Mouse (Mus musculus) frontal cortex, adult (tissue): ENCODE data around the gene Dcun1d3.

ENCODE experiments used
- ATAC-seq: cut with Nextera tagmentation; 2 replicates; pipeline ENCODE4 v1.9.2; 2017; ENCODE audit warnings: mild to moderate bottlenecking, moderate library complexity, mixed read lengths; ENCODE audit not compliant: low TSS enrichment

Dcun1d3 gene

GRCm38 (mm10) chr7:119895639-119896512 is at the start of gene Dcun1d3, which contains the start of gene Lyrm1:
Gene Dcun1d3, minus strand, starts transcription at chr7:119896298.
Gene Lyrm1, plus strand, starts transcription at chr7:119895861.
- peak; percentile 97 for ATAC-seq

- no peak for ATAC-seq
Measured at GRCm38 (mm10) chr7:119941569-119941968, 45.5 kb upstream of the Dcun1d3 start.

GRCm38 (mm10) chr7:119937036-119937435 is 40.9 kb upstream of the Dcun1d3 start:
- no peak for ATAC-seq

- no peak for ATAC-seq
Measured at GRCm38 (mm10) chr7:119936321-119936720, 40.2 kb upstream of the Dcun1d3 start.

GRCm38 (mm10) chr7:119928783-119929440 is 32.8 kb upstream of the Dcun1d3 start:
- ATAC-seq, result no peak

GRCm38 (mm10) chr7:119921054-119921453 is 25.0 kb upstream of the Dcun1d3 start:
- ATAC-seq, result no peak

GRCm38 (mm10) chr7:119920457-119920856 is 24.4 kb upstream of the Dcun1d3 start:
- peak; percentile 44; the same call in 1 of the 2 replicates for ATAC-seq

- no peak for ATAC-seq
Measured at GRCm38 (mm10) chr7:119911727-119912126, 15.6 kb upstream of the Dcun1d3 start.

- ATAC-seq, result no peak
Measured at GRCm38 (mm10) chr7:119906523-119907215, 10.6 kb upstream of the Dcun1d3 start.

- ATAC-seq, result no peak
Measured at GRCm38 (mm10) chr7:119899386-119900057, 3.4 kb upstream of the Dcun1d3 start.

- no peak for ATAC-seq
Measured at GRCm38 (mm10) chr7:119898247-119898856, 2.3 kb upstream of the Dcun1d3 start.

GRCm38 (mm10) chr7:119897521-119898109 is 1.5 kb upstream of the Dcun1d3 start:
- ATAC-seq, result no peak

GRCm38 (mm10) chr7:119894818-119895544 is 1.1 kb downstream of the Dcun1d3 start:
- peak; percentile 17; the same call in 1 of the 2 replicates for ATAC-seq

GRCm38 (mm10) chr7:119892742-119893141 is 3.4 kb downstream of the Dcun1d3 start:
- ATAC-seq, result no peak

- no peak for ATAC-seq
Measured at GRCm38 (mm10) chr7:119892198-119892597, 3.9 kb downstream of the Dcun1d3 start.

- ATAC-seq, result no peak
Measured at GRCm38 (mm10) chr7:119887887-119888286, 8.2 kb downstream of the Dcun1d3 start.

GRCm38 (mm10) chr7:119881229-119881628 is 14.9 kb downstream of the Dcun1d3 start:
- no peak for ATAC-seq

GRCm38 (mm10) chr7:119880345-119880744 is 15.8 kb downstream of the Dcun1d3 start:
- no peak for ATAC-seq

GRCm38 (mm10) chr7:119879171-119879570 is 16.9 kb downstream of the Dcun1d3 start:
- no peak for ATAC-seq

GRCm38 (mm10) chr7:119875776-119876440 is 20.2 kb downstream of the Dcun1d3 start:
- peak; percentile 99 for ATAC-seq
